Mouse (Mus musculus): ENCODE results near the gene Cavin1.

The Cavin1 gene

GRCm38 (mm10) chr11:100983778-100984131 lies 13.1 kb upstream of the Cavin1 start:
- in situ Hi-C loops (cut with MboI; ENCODE audit: low pct_unique_long_range_greater_than_20kb in 1 of 2, low sequenced_read_pairs in 2 of 2, unreplicated experiment in 1 of 2): loop anchor here (5.0 kb wide), 2 partner anchors 74 to 199 kb away; no protein-coding TSS in a partner anchor

- in situ Hi-C loops (cut with MboI; ENCODE audit: low pct_unique_long_range_greater_than_20kb in 1 of 2, low sequenced_read_pairs in 2 of 2, unreplicated experiment in 1 of 2): loop anchor here (5.0 kb wide), 2 partner anchors 74 to 199 kb away; no protein-coding TSS in a partner anchor
Measured at GRCm38 (mm10) chr11:100983125-100983777, 12.6 kb upstream of the Cavin1 start.

GRCm38 (mm10) chr11:100982087-100982486 lies 11.4 kb upstream of the Cavin1 start:
- in situ Hi-C loops (cut with MboI; ENCODE audit: low pct_unique_long_range_greater_than_20kb in 1 of 2, low sequenced_read_pairs in 2 of 2, unreplicated experiment in 1 of 2): loop anchor here (5.0 kb wide), 2 partner anchors 75 to 200 kb away; no protein-coding TSS in a partner anchor

GRCm38 (mm10) chr11:100981236-100981635 lies 10.5 kb upstream of the Cavin1 start:
- in situ Hi-C loops (cut with MboI; ENCODE audit: low pct_unique_long_range_greater_than_20kb in 1 of 2, low sequenced_read_pairs in 2 of 2, unreplicated experiment in 1 of 2): loop anchor here (5.0 kb wide), 2 partner anchors 76 to 201 kb away; no protein-coding TSS in a partner anchor

GRCm38 (mm10) chr11:100980438-100980837 lies 9.8 kb upstream of the Cavin1 start:
- in situ Hi-C loops (cut with MboI; ENCODE audit: low pct_unique_long_range_greater_than_20kb in 1 of 2, low sequenced_read_pairs in 2 of 2, unreplicated experiment in 1 of 2): loop anchor here (5.0 kb wide), 2 partner anchors 77 to 202 kb away; no protein-coding TSS in a partner anchor

- in situ Hi-C loops (cut with MboI; ENCODE audit: low pct_unique_long_range_greater_than_20kb in 1 of 2, low sequenced_read_pairs in 2 of 2, unreplicated experiment in 1 of 2): loop anchor here (5.0 kb wide), 2 partner anchors 77 to 202 kb away; no protein-coding TSS in a partner anchor
Measured at GRCm38 (mm10) chr11:100979887-100980286, 9.2 kb upstream of the Cavin1 start.

GRCm38 (mm10) chr11:100975241-100975640 lies 4.6 kb upstream of the Cavin1 start:
- in situ Hi-C loops (cut with MboI; ENCODE audit: low pct_unique_long_range_greater_than_20kb in 1 of 2, low sequenced_read_pairs in 2 of 2, unreplicated experiment in 1 of 2): no loop called here

GRCm38 (mm10) chr11:100974381-100974970 lies 3.8 kb upstream of the Cavin1 start:
- in situ Hi-C loops (cut with MboI; ENCODE audit: low pct_unique_long_range_greater_than_20kb in 1 of 2, low sequenced_read_pairs in 2 of 2, unreplicated experiment in 1 of 2): no loop called here

- in situ Hi-C loops (cut with MboI; ENCODE audit: low pct_unique_long_range_greater_than_20kb in 1 of 2, low sequenced_read_pairs in 2 of 2, unreplicated experiment in 1 of 2): no loop called here
Measured at GRCm38 (mm10) chr11:100973245-100973644, 2.6 kb upstream of the Cavin1 start.

GRCm38 (mm10) chr11:100971455-100971854 lies 768 bp upstream of the Cavin1 start:
- in situ Hi-C loops (cut with MboI; ENCODE audit: low pct_unique_long_range_greater_than_20kb in 1 of 2, low sequenced_read_pairs in 2 of 2, unreplicated experiment in 1 of 2): no loop called here

- in situ Hi-C loops (cut with MboI; ENCODE audit: low pct_unique_long_range_greater_than_20kb in 1 of 2, low sequenced_read_pairs in 2 of 2, unreplicated experiment in 1 of 2): no loop called here
Measured at GRCm38 (mm10) chr11:100969744-100970556, 737 bp downstream of the Cavin1 start.

- in situ Hi-C loops (cut with MboI; ENCODE audit: low pct_unique_long_range_greater_than_20kb in 1 of 2, low sequenced_read_pairs in 2 of 2, unreplicated experiment in 1 of 2): no loop called here
Measured at GRCm38 (mm10) chr11:100969189-100969743, 1.4 kb downstream of the Cavin1 start.

- in situ Hi-C loops (cut with MboI; ENCODE audit: low pct_unique_long_range_greater_than_20kb in 1 of 2, low sequenced_read_pairs in 2 of 2, unreplicated experiment in 1 of 2): no loop called here
Measured at GRCm38 (mm10) chr11:100968501-100968900, 2.2 kb downstream of the Cavin1 start.

- in situ Hi-C loops (cut with MboI; ENCODE audit: low pct_unique_long_range_greater_than_20kb in 1 of 2, low sequenced_read_pairs in 2 of 2, unreplicated experiment in 1 of 2): no loop called here
Measured at GRCm38 (mm10) chr11:100967881-100968420, 2.7 kb downstream of the Cavin1 start.

GRCm38 (mm10) chr11:100967376-100967775 lies 3.3 kb downstream of the Cavin1 start:
- in situ Hi-C loops (cut with MboI; ENCODE audit: low pct_unique_long_range_greater_than_20kb in 1 of 2, low sequenced_read_pairs in 2 of 2, unreplicated experiment in 1 of 2): no loop called here

- in situ Hi-C loops (cut with MboI; ENCODE audit: low pct_unique_long_range_greater_than_20kb in 1 of 2, low sequenced_read_pairs in 2 of 2, unreplicated experiment in 1 of 2): no loop called here
Measured at GRCm38 (mm10) chr11:100965760-100966159, 4.9 kb downstream of the Cavin1 start.

- in situ Hi-C loops (cut with MboI; ENCODE audit: low pct_unique_long_range_greater_than_20kb in 1 of 2, low sequenced_read_pairs in 2 of 2, unreplicated experiment in 1 of 2): no loop called here
Measured at GRCm38 (mm10) chr11:100964901-100965542, 5.7 kb downstream of the Cavin1 start.

GRCm38 (mm10) chr11:100964180-100964579 lies 6.5 kb downstream of the Cavin1 start:
- in situ Hi-C loops (cut with MboI; ENCODE audit: low pct_unique_long_range_greater_than_20kb in 1 of 2, low sequenced_read_pairs in 2 of 2, unreplicated experiment in 1 of 2): no loop called here
